Mouse (Mus musculus) neutrophil, adult 83 days (primary cell): ENCODE data around the gene Gm28576. TPM values are rescaled to one million over a fixed set of nuclear protein-coding genes. Genes with fewer than 3 reads are reported as not detected.

Source experiments
- total RNA-seq, 2 experiments: library from RNA; stranded (reverse); gene quantifications; one replicate each; pipeline ENCODE4 v1.2.4; 2023

Gene Gm28576
- not detected for total RNA-seq

DNA sequence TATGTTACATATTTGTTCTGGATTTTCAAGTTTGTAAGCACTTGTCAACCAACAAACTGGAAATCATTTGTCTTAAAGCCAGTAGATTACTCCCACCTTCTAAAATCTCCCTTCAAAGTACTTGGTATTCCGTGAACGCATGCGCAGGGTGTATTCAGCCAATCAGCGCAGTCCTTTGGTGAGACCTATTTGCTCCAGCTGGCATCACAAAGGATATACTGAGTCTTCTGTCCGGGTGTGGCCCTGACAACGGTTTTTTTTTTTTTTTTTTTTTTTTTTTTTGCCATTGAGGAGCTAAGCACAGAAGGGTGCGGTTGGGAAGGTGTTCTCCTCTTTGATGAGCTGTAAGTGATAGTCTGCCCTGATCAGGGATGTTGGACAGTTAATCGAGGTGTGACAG is at the start of gene Gm28576:
Gene Gm28576 (plus strand): TSS at position 301 of the 400 bp plus-strand sequence.

Other genes with a start within 250 kb of the Gm28576 start
- gene Gm20826, start 84.5 kb upstream of the Gm28576 start, total RNA-seq, result under 1 TPM; 0.15 to 0.29 TPM